Mouse (Mus musculus): ENCODE measurements at regions not wholly inside any gene's neighbourhood (a gene's known extent, or its start where the extent isn't known, plus 50 kb on each side); places are given as distances from the start of the nearest gene placed in this dataset.
"Not testable (repeated sequence)": the region's sequence is repeated elsewhere in the genome, so short reads cannot be mapped to it uniquely, and the experiment has no call there.

- DNase-seq (ENCODE audit: low spot score): no peak
These were observed 111.9 kb downstream of the Ibtk start for GRCm38 (mm10) chr9:85637274-85637673.

- no peak for DNase-seq (ENCODE audit: low spot score)
These were observed 113.0 kb downstream of the Ibtk start for GRCm38 (mm10) chr9:85636131-85636447.

- no peak for DNase-seq (ENCODE audit: low spot score)
These were observed 113.5 kb downstream of the Ibtk start for GRCm38 (mm10) chr9:85635438-85636130.

- not testable (repeated sequence) for DNase-seq (ENCODE audit: low spot score)
These were observed 114.3 kb downstream of the Ibtk start for GRCm38 (mm10) chr9:85634786-85635185.

GRCm38 (mm10) chr9:85617972-85618371, 131.2 kb downstream of the Ibtk start:
- DNase-seq (ENCODE audit: low spot score): no peak

- no peak for DNase-seq (ENCODE audit: low spot score)
These were observed 131.9 kb downstream of the Ibtk start for GRCm38 (mm10) chr9:85617177-85617777.

GRCm38 (mm10) chr9:85616266-85616869, 132.8 kb downstream of the Ibtk start:
- no peak for DNase-seq (ENCODE audit: low spot score)

- DNase-seq (ENCODE audit: low spot score): no peak
These were observed 140.0 kb downstream of the Ibtk start for GRCm38 (mm10) chr9:85609152-85609551.

GRCm38 (mm10) chr9:85596959-85597358, 152.2 kb downstream of the Ibtk start:
- peak; percentile 24 for DNase-seq (ENCODE audit: low spot score)

GRCm38 (mm10) chr9:85593867-85594266, 155.3 kb downstream of the Ibtk start:
- no peak for DNase-seq (ENCODE audit: low spot score)

GRCm38 (mm10) chr9:85592639-85593038, 156.5 kb downstream of the Ibtk start:
- DNase-seq (ENCODE audit: low spot score): no peak

GRCm38 (mm10) chr9:85589210-85589609, 159.9 kb downstream of the Ibtk start:
- DNase-seq (ENCODE audit: low spot score): no peak

GRCm38 (mm10) chr9:85588077-85588476, 161.1 kb downstream of the Ibtk start:
- peak; percentile 11 for DNase-seq (ENCODE audit: low spot score)

- no peak for DNase-seq (ENCODE audit: low spot score)
These were observed 168.0 kb downstream of the Ibtk start for GRCm38 (mm10) chr9:85581028-85581595.

GRCm38 (mm10) chr9:85577812-85578211, 171.3 kb downstream of the Ibtk start:
- DNase-seq (ENCODE audit: low spot score): no peak

GRCm38 (mm10) chr9:85577338-85577737, 171.8 kb downstream of the Ibtk start:
- DNase-seq (ENCODE audit: low spot score): no peak

GRCm38 (mm10) chr9:85568877-85569276, 180.3 kb downstream of the Ibtk start:
- DNase-seq (ENCODE audit: low spot score): no peak

- DNase-seq (ENCODE audit: low spot score): no peak
These were observed 197.3 kb downstream of the Ibtk start for GRCm38 (mm10) chr9:85551871-85552270.

GRCm38 (mm10) chr9:85550455-85550854, 198.7 kb downstream of the Ibtk start:
- DNase-seq (ENCODE audit: low spot score): no peak

- no peak for DNase-seq (ENCODE audit: low spot score)
These were observed 202.9 kb downstream of the Ibtk start for GRCm38 (mm10) chr9:85546226-85546625.

GRCm38 (mm10) chr9:85545566-85545965, 203.6 kb downstream of the Ibtk start:
- DNase-seq (ENCODE audit: low spot score): no peak

GRCm38 (mm10) chr9:85538557-85538956, 210.6 kb downstream of the Ibtk start:
- no peak for DNase-seq (ENCODE audit: low spot score)

- DNase-seq (ENCODE audit: low spot score): no peak
These were observed 201.3 kb upstream of the Tent5a start for GRCm38 (mm10) chr9:85528421-85528820.

All from ovary, postnatal 36 days (tissue).